Mouse (Mus musculus) kidney, adult 2 months (tissue): Measurements from ENCODE around the gene Tradd. TPM values are rescaled to one million over a fixed set of nuclear protein-coding genes. Genes with fewer than 3 reads are reported as not detected.
A peak's percentile ranks its signal among the peaks of the same experiment; 100 is the strongest.

Source experiments
- DNase-seq: peaks from one replicate; pipeline ENCODE4 v3.0.0; 2021
- H3K27ac ChIP-seq: fragments of 200-500 bp; 2 replicates; pipeline ENCODE4 v1.5.1; 2012; ENCODE audit warnings: low read depth, low read length, control low read depth, inconsistent platforms; ENCODE audit not compliant: insufficient read depth
- H3K27me3 ChIP-seq: fragments of 200-500 bp; replicated peaks from 2 replicates; pipeline ENCODE4 v1.6.1; 2012; ENCODE audit warnings: mild to moderate bottlenecking, moderate library complexity, low read length, inconsistent platforms; ENCODE audit not compliant: control insufficient read depth, insufficient read depth
- H3K36me3 ChIP-seq: fragments of 200-500 bp; 2 replicates; pipeline ENCODE4 v1.6.1; 2012; ENCODE audit warnings: mild to moderate bottlenecking, moderate library complexity, low read length, inconsistent platforms; ENCODE audit not compliant: control insufficient read depth, insufficient read depth
- H3K4me1 ChIP-seq: fragments of 200-500 bp; 2 replicates; pipeline ENCODE4 v1.6.1; 2011; ENCODE audit warnings: low read length; ENCODE audit not compliant: control insufficient read depth, insufficient read depth
- H3K4me3 ChIP-seq: fragments of 200-500 bp; 2 replicates; pipeline ENCODE4 v1.5.1; 2011; ENCODE audit warnings: mild to moderate bottlenecking, low read depth, low read length, control low read depth; ENCODE audit not compliant: insufficient read depth
- CTCF ChIP-seq: fragments of 200-500 bp; conservative IDR thresholded peaks from 2 replicates; pipeline ENCODE4 v1.5.1; 2011; ENCODE audit warnings: low read depth, mild to moderate bottlenecking, control low read depth, low read length, moderate library complexity, mixed read lengths; ENCODE audit not compliant: insufficient read depth, insufficient read length
- POLR2A ChIP-seq: fragments of 200-500 bp; IDR thresholded peaks from one replicate; pipeline ENCODE4 v1.6.1; 2011; ENCODE audit warnings: low read depth, low read length, control low read depth
- WGBS: fragments of 180-500 bp; shearing (Covaris S2); methylation state at CpG from one replicate; pipeline ENCODE4 v1.1.7; 2018; 5-methylcytosine and 5-hydroxymethylcytosine counted together
- polyA plus RNA-seq: library from polyadenylated mRNA; depleted of rRNA; stranded (reverse); fragments of >200 nt; gene quantifications from 2 replicates; pipeline ENCODE4 v1.2.3, GENCODE M21; 2012

Gene Tradd
- polyA plus RNA-seq, 1 experiment: 13.5 TPM

DNA sequence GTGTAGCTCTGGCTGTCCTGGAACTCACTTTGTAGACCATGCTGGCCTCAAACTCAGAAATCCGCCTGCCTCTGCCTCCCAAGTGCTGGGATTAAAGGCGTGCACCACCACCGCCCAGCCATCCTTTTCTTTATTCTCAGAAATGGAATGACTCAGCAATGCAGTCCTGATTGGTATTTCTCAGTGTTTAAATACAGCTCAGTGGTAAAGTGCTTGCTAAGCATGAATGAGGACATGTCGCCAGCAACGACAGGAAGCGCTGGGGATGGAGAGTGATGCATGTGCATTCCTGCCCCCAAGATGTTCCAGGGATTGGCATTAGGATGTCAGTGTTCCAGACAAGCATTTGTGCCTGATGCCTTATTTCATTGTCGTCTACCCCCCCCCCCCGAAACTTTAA lies 39.0 kb upstream of the Tradd start:
- DNase-seq: no peak
- 74% methylated on average over 8 of the region's 8 CpGs for WGBS
- no peak overlapping the region for H3K27ac ChIP-seq
- no peak for TF ChIP-seq CTCF
- no peak for TF ChIP-seq POLR2A
- no peaks in the 10 kb centered on the region; the same call in none of the 2 replicates for H3K36me3 ChIP-seq
- peaks cover 13% of the 10 kb centered on the region; the same call in 1 of the 2 replicates for H3K4me1 ChIP-seq
- no peak overlapping the region for H3K4me3 ChIP-seq
- no peaks in the 10 kb centered on the region for H3K27me3 ChIP-seq

DNA sequence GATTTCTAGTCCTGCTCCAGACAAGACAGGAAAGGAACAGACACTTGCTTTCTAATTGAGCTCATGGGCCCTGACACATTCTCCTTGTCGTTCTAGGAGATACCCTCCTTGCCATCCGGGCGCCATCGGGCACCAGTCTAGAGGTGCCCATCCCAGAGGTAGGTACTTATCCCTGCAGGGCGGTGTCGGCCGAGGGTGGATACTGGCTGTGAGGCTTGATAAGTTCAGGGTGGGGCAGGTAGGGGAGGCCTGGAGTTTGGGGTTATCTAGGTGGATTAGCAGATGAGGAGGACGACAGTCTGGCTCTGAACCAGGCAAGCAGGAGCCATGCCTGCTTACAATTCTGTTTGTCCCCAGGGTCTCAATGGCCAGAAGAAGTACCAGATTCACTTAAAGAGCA lies 35.6 kb upstream of the Tradd start:
- H3K36me3 ChIP-seq: no peaks in the 10 kb centered on the region; the same call in none of the 2 replicates
- WGBS: 95% methylated on average over 8 of the region's 8 CpGs
- peaks cover 7% of the 10 kb centered on the region; the same call in 1 of the 2 replicates for H3K4me1 ChIP-seq
- H3K27ac ChIP-seq: no peak overlapping the region
- H3K27me3 ChIP-seq: no peaks in the 10 kb centered on the region
- no peak for DNase-seq
- TF ChIP-seq CTCF (no peak), POLR2A (no peak)
- no peak overlapping the region for H3K4me3 ChIP-seq

DNA sequence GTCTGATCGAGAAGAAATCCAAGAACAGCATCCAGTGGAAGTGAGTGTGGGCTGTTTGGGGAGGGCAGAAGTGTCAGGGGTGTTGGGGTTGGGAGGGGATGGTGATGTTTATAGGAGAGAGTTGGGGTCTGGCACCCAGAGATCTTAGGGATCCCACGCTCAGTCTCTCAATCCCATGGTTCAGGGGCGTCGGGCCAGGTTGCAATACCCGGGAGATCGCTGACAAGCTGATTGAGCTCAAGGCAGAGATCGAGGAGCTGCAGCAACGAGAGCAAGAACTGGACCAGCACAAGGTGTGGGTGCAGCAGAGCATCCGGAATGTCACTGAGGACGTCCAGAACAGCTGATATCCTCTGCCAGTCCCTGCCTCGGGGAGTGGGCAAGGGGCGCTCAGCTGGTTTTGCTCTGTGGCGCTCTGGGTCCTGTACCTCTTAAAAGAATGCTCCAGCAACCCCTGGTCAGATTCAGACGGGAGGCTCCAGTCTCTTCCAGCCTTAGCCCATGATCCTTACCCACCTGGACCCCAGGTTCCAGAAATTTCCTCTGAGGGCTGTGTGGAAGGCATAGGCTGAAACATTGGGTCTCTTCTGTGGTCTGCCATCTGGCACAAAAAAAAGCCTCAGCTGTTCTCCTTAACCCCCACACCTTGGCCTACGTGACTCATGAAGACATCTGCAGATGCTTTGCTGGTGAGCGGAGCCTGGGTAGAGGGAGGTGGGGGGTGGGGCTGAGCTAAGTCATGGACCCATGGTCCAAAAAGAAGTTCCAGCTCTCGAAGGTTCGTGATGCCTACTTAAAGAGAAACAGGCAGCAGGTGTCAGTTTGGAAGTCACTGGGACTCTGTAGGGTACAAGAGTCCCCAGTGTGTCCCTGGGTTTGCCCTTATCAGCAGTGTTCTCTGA lies 34.2 kb upstream of the Tradd start:
- DNase-seq: no peak
- peak overlapping the region; percentile 88 for H3K4me3 ChIP-seq
- no peaks in the 10 kb centered on the region; the same call in none of the 2 replicates for H3K36me3 ChIP-seq
- peaks cover 7% of the 10 kb centered on the region; the same call in 1 of the 2 replicates for H3K4me1 ChIP-seq
- H3K27ac ChIP-seq: no peak overlapping the region
- TF ChIP-seq POLR2A (no peak), CTCF (no peak)
- 37% methylated on average over 18 of the region's 18 CpGs for WGBS
- no peaks in the 10 kb centered on the region for H3K27me3 ChIP-seq

DNA sequence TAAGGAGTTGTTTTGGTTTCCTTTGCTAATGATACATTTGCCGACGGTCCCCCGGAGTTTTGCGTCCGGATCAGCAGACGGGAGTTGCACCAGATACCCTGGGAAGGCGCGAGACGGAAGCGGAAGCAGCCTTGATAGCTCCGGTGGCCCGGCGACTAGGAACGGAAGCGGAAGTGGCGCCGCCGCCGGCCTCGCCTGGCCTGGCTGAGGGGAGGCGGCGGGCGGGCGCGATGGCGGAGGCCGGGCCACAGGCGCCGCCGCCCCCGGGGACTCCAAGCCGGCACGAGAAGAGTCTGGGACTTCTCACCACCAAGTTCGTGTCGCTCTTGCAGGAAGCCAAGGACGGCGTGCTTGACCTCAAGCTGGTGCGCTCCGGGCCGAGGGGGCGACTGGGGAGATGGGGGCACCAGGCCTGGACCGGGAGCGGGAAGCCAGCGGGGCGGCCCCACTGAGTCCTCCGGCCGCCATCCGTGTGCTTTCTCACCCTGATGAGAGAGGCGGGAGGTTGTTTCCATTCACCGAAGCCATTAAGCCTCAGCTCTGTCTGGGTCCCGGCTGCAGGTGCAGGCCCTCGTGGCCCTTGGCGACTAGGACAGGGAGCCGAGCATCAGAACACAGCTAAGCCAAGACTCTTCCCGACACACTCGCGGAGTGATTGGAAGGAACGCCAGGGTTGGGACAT lies 33.2 kb upstream of the Tradd start, which contains the start of gene E2f4:
TSS of gene E2f4 (plus strand) at position 153 of the 682 bp plus-strand sequence.
- H3K4me1 ChIP-seq: peaks cover 7% of the 10 kb centered on the region; the same call in 1 of the 2 replicates
- no peak for TF ChIP-seq POLR2A
- WGBS: under 1% methylated on average over 58 of the region's 58 CpGs
- H3K27me3 ChIP-seq: no peaks in the 10 kb centered on the region
- H3K36me3 ChIP-seq: no peaks in the 10 kb centered on the region; the same call in none of the 2 replicates
- peak within 1 kb of the TSS; percentile 88 for H3K4me3 ChIP-seq
- H3K27ac ChIP-seq: peak within 1 kb of the TSS; percentile 77
- peak; percentile 97 for DNase-seq

DNA sequence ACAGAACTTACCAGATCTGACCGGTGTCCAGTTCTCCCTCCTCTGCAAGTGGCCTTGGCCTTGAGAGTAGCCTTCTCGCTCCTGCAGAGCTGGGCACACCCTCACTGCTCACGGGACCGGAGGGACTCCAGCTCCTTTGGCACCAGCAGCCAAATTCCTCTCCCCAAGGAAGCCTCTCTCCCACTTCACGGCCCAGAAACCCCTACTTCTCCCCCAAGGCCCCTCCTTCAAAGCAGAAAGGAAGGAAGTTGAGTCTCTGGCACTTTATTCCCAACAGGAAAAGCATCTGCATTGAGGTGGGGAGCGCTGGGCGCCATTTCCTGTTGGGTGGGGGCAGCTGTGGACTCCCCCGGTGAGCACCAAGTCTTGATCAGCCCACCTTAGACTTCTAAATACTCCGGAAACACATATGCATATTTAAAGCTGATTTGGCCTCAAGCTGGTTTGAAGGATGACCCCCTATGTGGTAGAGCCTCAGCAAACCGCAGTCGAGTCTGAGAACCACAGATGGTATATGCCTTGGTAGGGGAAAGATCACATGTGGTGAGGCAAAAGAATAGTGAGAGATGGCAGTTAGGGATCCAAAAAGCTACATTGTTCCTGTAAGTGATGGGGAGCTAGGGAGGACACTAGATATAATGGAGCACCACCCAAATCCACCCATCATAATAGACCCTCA lies 31.6 kb upstream of the Tradd start, which contains the start of gene Exoc3l:
TSS of gene Exoc3l (minus strand) at position 207 of the 679 bp plus-strand sequence.
- 52% methylated on average over 11 of the region's 11 CpGs for WGBS
- Histone ChIP-seq H3K36me3 (no peaks in the 10 kb centered on the region; the same call in 1 of the 2 replicates), H3K27ac (peak within 1 kb of the TSS; percentile 77), H3K4me1 (peaks cover 7% of the 10 kb centered on the region; the same call in 1 of the 2 replicates), H3K27me3 (no peaks in the 10 kb centered on the region), H3K4me3 (peak within 1 kb of the TSS; percentile 56)
- TF ChIP-seq POLR2A: no peak
- TF ChIP-seq CTCF: no peak
- peak; percentile 66 for DNase-seq

DNA sequence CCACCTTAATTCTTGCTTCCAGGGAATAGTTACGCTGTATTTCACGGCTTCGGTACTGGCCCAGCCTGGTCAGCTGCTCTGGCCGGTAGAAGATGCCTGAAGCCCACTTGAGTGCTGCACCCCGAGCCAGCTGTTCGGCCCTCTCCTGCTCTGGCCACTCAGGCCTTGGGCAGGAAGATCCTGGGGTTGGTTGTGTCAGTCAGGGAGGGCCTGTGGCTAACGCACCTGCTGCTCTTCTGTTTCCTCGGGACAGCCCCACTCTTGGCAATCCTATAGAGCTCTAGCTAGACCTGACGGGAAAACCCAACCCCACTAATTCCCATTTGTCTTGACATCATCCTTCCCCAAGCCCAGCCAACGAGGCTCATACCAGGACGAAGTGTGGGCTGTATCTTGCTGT lies 30.8 kb upstream of the Tradd start:
- TF ChIP-seq POLR2A (no peak), CTCF (no peak)
- Histone ChIP-seq H3K36me3 (no peaks in the 10 kb centered on the region; the same call in 1 of the 2 replicates), H3K4me1 (peaks cover 7% of the 10 kb centered on the region), H3K27me3 (no peaks in the 10 kb centered on the region), H3K4me3 (peak overlapping the region; percentile 56), H3K27ac (peak overlapping the region; percentile 63)
- WGBS: 71% methylated on average over 11 of the region's 11 CpGs
- DNase-seq: no peak

DNA sequence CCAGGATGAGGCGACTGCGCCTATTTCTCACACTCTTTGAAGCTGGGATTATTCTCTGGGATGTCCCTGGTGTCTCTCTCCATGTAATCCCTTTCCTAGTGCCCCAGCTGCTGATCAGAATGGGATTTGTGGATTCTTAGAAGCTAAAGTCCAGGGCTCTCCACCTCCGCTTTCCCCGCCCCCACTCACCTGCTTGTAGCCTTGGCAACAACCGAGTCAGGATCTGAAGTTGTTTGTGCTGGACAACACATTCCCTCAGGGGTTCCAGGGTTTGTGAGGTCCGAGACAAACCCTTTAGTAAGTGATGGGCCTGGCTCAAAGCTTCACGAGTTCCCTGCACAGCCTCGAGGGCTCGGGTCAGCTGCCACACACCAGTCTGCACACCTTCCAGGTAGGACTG lies 30.4 kb upstream of the Tradd start:
- no peaks in the 10 kb centered on the region for H3K36me3 ChIP-seq
- H3K27me3 ChIP-seq: no peaks in the 10 kb centered on the region
- no peak for DNase-seq
- no peak overlapping the region for H3K27ac ChIP-seq
- H3K4me3 ChIP-seq: peak overlapping the region; percentile 56; the same call in 1 of the 2 replicates
- 67% methylated on average over 9 of the region's 9 CpGs for WGBS
- H3K4me1 ChIP-seq: peaks cover 12% of the 10 kb centered on the region
- no peak for TF ChIP-seq CTCF
